Mouse (Mus musculus): Measurements from ENCODE around the gene Arhgdig. TPM values are rescaled to one million over a fixed set of nuclear protein-coding genes. Genes with fewer than 3 reads are reported as not detected.

Gene Arhgdig
- polyA plus RNA-seq (2015; fragmentation: Nextera tagmentation; extraction: Ambion mirVana): 6.4 TPM in 2 replicates

DNA sequence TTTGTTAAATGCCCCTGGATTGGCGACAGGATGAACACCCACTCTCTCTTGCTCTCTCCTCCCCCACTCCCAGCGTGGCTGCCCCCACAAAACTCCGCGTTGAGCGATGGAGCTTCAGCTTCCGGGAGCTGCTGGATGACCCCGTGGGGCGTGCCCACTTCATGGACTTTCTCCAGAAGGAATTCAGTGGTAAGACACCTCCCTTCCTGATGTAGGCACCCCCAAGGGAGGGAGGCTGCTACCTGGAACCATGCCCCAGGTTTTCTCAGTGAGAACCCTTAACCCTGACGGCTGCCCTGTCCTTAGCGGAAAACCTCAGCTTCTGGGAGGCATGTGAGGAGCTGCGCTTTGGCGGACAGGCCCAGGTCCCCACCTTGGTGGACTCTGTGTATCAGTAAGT, at the start of gene Arhgdig:
Gene Arhgdig, minus strand, starts transcription at position 101 of the 400 bp plus-strand sequence.
- Histone ChIP-seq H3K4me2 (replicated peaks; ENCODE audit: low read depth, low read length) (no peak within 1 kb of the TSS), H3K27me3 (ENCODE audit: insufficient read depth, low read length) (peaks cover 12% of the 10 kb centered on the region), H3K36me3 (ENCODE audit: insufficient read depth, low read length) (no peaks in the 10 kb centered on the region), H3K4me1 (ENCODE audit: insufficient read depth, low read length) (peaks cover 18% of the 10 kb centered on the region), H3K9ac (replicated peaks; ENCODE audit: low read length) (no peak within 1 kb of the TSS), H3K27ac (ENCODE audit: low read length) (no peak within 1 kb of the TSS), H3K9me3 (ENCODE audit: low read length) (no peaks in the 10 kb centered on the region), H3K4me3 (ENCODE audit: low read length) (no peak within 1 kb of the TSS)
- no peak for ATAC-seq (ENCODE audit: low FRiP score, low TSS enrichment)
- WGBS: 79% methylated on average over 12 of the region's 12 CpGs

DNA sequence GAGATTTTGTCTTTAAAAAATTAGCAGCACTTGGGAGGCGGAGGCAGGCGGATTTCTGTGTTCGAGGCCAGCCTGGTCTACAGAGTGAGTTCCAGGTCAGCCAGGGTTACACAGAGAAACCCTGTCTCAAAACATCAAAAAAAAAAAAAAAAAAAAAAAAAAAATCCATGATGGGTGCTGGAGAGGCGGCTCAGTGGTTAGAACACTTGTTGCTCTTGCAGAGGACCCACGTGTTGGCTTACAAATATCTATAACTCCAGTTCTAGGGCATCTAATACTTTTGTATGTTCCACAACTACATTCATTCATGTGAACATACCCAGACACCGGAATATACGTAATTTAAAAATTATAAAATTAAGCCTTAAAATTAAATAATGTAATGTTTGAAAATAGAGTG, 47.7 kb upstream of the Arhgdig start:
- H3K4me1 ChIP-seq (ENCODE audit: insufficient read depth, low read length): peaks cover 9% of the 10 kb centered on the region
- H3K36me3 ChIP-seq (ENCODE audit: insufficient read depth, low read length): peaks cover 32% of the 10 kb centered on the region
- 93% methylated on average over 7 of the region's 7 CpGs for WGBS
- no peaks in the 10 kb centered on the region for H3K9me3 ChIP-seq (ENCODE audit: low read length)
- H3K4me3 ChIP-seq (ENCODE audit: low read length): no peak overlapping the region
- no peak overlapping the region for H3K4me2 ChIP-seq (replicated peaks; ENCODE audit: low read depth, low read length)
- no peak for ATAC-seq (ENCODE audit: low FRiP score, low TSS enrichment)
- no peak overlapping the region for H3K27ac ChIP-seq (ENCODE audit: low read length)
- no peak overlapping the region for H3K9ac ChIP-seq (replicated peaks; ENCODE audit: low read length)
- no peaks in the 10 kb centered on the region for H3K27me3 ChIP-seq (ENCODE audit: insufficient read depth, low read length)

DNA sequence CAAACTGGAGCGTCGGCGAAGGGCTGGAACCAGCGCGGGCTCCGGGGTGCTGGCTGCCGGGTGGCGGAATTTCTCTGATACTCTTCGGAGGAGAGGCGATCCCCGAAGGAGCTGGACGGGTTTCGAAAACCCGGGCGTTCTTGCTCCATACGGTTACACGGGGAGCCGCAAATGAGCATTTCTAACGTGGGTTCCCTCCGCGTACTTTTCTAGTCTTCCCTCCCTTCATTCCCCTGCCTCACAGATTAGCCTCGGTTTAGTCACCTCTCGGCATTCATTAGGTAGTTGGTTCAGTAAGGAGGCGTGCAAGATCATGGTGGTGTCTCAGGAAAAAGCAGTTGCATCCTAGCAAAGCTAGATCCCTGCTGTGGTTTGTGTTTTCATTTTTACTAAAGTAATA, 45.8 kb upstream of the Arhgdig start:
- 1% methylated on average over 24 of the region's 24 CpGs for WGBS
- peak overlapping the region; percentile 68 for H3K4me2 ChIP-seq (replicated peaks; ENCODE audit: low read depth, low read length)
- H3K9ac ChIP-seq (replicated peaks; ENCODE audit: low read length): peak overlapping the region; percentile 100
- peaks cover 16% of the 10 kb centered on the region for H3K36me3 ChIP-seq (ENCODE audit: insufficient read depth, low read length)
- no peaks in the 10 kb centered on the region for H3K9me3 ChIP-seq (ENCODE audit: low read length)
- H3K4me1 ChIP-seq (ENCODE audit: insufficient read depth, low read length): peaks cover 9% of the 10 kb centered on the region
- peak overlapping the region; percentile 99 for H3K27ac ChIP-seq (ENCODE audit: low read length)
- H3K4me3 ChIP-seq (ENCODE audit: low read length): peak overlapping the region; percentile 99
- no peaks in the 10 kb centered on the region for H3K27me3 ChIP-seq (ENCODE audit: insufficient read depth, low read length)
- ATAC-seq (ENCODE audit: low FRiP score, low TSS enrichment): no peak; the same call in 1 of the 2 replicates

DNA sequence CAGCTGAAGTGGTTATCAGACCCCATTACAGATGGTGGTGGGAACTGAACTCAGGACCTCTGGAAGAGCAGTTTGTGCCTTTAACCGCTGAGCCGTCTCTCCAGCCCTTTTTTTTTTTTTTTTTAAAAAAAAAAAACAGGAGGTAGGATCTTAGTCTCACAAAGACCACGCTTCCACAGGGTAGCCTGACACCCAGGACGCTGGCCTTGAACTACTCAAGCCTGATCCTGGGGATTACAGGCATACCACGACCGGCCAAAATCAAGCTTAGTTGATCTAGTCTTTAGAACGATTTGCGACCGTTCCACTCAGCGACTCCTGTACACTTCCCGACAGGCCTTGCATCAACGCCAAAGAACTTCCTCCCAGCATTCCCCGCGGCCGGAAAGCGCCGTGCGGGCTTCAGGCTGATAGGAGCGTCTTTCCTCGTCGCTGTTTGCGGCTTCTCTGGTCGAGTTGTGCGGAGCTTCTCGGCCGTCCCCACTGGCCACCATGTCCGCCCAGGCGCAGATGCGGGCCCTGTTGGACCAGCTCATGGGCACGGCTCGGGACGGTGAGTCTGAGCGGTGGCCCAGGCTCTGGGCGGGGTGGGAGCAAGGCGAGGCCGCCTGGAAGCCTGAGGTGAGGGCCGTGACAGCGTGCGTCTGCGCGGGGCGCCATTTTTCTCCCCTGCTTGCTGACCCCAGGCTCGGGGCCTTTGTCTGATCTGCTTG, 45.1 kb upstream of the Arhgdig start, which contains the start of gene Luc7l:
Gene Luc7l, plus strand, starts transcription at position 358 of the 713 bp plus-strand sequence.
- H3K27me3 ChIP-seq (ENCODE audit: insufficient read depth, low read length): no peaks in the 10 kb centered on the region
- H3K36me3 ChIP-seq (ENCODE audit: insufficient read depth, low read length): peaks cover 10% of the 10 kb centered on the region
- ATAC-seq (ENCODE audit: low FRiP score, low TSS enrichment): peak; percentile 96
- under 1% methylated on average over 43 of the region's 43 CpGs for WGBS
- peak within 1 kb of the TSS; percentile 99 for H3K27ac ChIP-seq (ENCODE audit: low read length)
- no peaks in the 10 kb centered on the region for H3K9me3 ChIP-seq (ENCODE audit: low read length)
- peaks cover 9% of the 10 kb centered on the region for H3K4me1 ChIP-seq (ENCODE audit: insufficient read depth, low read length)
- H3K9ac ChIP-seq (replicated peaks; ENCODE audit: low read length): peak within 1 kb of the TSS; percentile 100
- peak within 1 kb of the TSS; percentile 99 for H3K4me3 ChIP-seq (ENCODE audit: low read length)
- peak within 1 kb of the TSS; percentile 68 for H3K4me2 ChIP-seq (replicated peaks; ENCODE audit: low read depth, low read length)

DNA sequence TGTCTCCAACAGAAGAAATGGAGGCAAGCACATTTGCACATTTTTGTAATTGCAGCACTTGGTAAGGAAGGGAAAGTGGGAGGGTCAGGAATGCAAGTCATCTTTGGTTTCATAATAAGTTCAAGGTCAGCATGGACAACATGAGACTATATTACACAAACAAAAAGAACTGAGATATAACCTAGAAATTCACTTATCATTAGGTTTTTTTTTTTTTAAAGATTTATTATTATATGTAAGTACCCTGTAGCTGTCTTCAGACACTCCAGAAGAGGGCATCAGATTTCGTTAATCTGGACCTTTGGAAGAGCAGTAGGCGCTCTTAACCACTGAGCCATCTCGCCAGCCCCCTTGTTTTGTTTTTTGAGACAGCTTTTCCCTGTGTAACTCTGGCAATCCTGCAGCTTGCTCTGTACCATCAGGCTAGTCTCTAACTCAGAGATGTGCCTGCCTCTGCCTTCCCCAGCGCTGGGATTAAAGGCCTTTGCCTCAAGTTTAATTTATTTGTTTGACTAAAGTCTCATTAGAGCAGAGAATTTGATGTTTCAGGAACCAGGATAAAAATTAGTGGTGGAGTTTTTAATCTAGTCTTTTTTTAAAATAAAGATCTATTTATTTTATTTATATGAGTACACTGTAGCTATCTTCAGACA, 44.4 kb upstream of the Arhgdig start:
- no peaks in the 10 kb centered on the region for H3K27me3 ChIP-seq (ENCODE audit: insufficient read depth, low read length)
- H3K9ac ChIP-seq (replicated peaks; ENCODE audit: low read length): no peak overlapping the region
- no peak for ATAC-seq (ENCODE audit: low FRiP score, low TSS enrichment)
- H3K36me3 ChIP-seq (ENCODE audit: insufficient read depth, low read length): peaks cover 7% of the 10 kb centered on the region
- H3K4me3 ChIP-seq (ENCODE audit: low read length): peak overlapping the region; percentile 99
- WGBS: 61% methylated on average over 4 of the region's 4 CpGs
- peak overlapping the region; percentile 68 for H3K4me2 ChIP-seq (replicated peaks; ENCODE audit: low read depth, low read length)
- H3K4me1 ChIP-seq (ENCODE audit: insufficient read depth, low read length): peaks cover 9% of the 10 kb centered on the region
- H3K9me3 ChIP-seq (ENCODE audit: low read length): no peaks in the 10 kb centered on the region
- H3K27ac ChIP-seq (ENCODE audit: low read length): peak overlapping the region; percentile 99; the same call in 1 of the 2 replicates

DNA sequence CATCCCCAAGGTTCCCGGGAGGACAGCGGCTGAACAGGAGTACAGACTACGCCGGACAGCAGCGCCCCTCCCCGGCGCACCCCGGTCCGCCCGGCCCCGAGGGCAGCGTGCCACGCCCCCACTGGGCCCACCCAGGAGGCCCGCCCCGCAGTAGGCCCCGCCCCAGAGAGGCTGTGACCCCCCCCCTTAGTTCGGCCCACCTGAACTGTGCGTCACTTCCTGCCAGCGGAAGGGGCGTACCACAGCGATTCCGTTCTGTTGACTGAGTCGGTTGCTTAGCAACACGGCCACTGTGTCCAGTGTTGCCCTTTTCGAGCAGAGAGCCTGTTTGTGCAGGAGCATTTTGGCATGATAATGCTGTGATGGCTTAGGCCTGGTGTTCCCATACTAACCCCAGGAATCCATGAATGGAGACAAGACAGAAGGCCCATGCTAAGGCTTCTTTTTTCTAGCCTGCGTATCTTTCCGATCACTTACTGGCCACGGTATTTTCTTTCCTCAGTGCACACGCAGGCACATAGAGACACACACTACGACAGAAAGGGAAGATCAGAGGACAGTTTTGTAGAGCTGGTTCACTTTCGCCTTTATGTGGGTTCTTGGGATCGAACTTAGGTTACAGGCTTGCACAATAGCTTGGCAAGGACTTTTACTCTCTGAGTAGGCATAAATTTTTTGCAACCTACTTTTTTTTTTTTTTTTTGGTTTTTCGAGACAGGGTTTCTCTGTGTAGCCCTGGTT, 36.7 kb upstream of the Arhgdig start, which contains the start of gene Fam234a:
Gene Fam234a, minus strand, starts transcription at position 142 of the 741 bp plus-strand sequence.
- peak; percentile 98 for ATAC-seq (ENCODE audit: low FRiP score, low TSS enrichment)
- Histone ChIP-seq H3K36me3 (ENCODE audit: insufficient read depth, low read length) (no peaks in the 10 kb centered on the region), H3K9ac (replicated peaks; ENCODE audit: low read length) (peak within 1 kb of the TSS; percentile 80), H3K4me1 (ENCODE audit: insufficient read depth, low read length) (peaks cover 12% of the 10 kb centered on the region), H3K4me2 (replicated peaks; ENCODE audit: low read depth, low read length) (peak within 1 kb of the TSS; percentile 81), H3K27me3 (ENCODE audit: insufficient read depth, low read length) (no peaks in the 10 kb centered on the region), H3K27ac (ENCODE audit: low read length) (peak within 1 kb of the TSS; percentile 86), H3K4me3 (ENCODE audit: low read length) (peak within 1 kb of the TSS; percentile 83), H3K9me3 (ENCODE audit: low read length) (no peaks in the 10 kb centered on the region)
- 13% methylated on average over 21 of the region's 33 CpGs for WGBS

DNA sequence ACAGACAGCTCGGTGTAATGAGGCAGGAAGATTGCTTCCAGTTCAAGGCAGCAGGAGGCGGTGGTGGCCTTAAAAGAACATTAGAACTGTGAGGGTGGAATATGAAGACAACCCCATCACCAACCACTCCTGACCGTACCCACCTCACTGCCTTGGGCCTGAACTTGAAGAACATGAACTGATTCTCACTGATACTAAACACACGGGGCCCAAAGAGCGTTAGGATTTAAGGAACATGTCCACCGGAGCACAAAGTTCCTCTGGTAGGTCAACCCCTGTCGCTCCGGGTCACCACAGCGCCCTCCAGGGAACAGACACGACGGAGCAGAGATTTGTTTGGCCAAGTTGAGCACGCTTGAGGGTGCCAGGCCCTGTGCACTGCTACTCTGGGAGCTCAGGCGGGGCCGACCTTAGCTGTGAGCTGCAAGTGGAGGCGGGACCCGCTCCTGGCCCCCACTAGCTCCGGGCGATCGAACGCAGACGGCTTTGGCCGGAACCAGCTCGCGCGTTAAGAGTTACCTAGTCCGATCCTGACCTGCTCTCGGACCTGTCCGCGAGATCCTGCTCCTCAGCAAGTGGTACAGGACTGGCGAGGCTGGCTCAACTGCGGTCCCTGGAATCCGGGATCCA, 36.0 kb upstream of the Arhgdig start:
- Histone ChIP-seq H3K27ac (ENCODE audit: low read length) (peak overlapping the region; percentile 86), H3K4me2 (replicated peaks; ENCODE audit: low read depth, low read length) (peak overlapping the region; percentile 81), H3K4me3 (ENCODE audit: low read length) (peak overlapping the region; percentile 83), H3K9me3 (ENCODE audit: low read length) (no peaks in the 10 kb centered on the region), H3K36me3 (ENCODE audit: insufficient read depth, low read length) (no peaks in the 10 kb centered on the region), H3K27me3 (ENCODE audit: insufficient read depth, low read length) (no peaks in the 10 kb centered on the region), H3K4me1 (ENCODE audit: insufficient read depth, low read length) (peaks cover 12% of the 10 kb centered on the region), H3K9ac (replicated peaks; ENCODE audit: low read length) (peak overlapping the region; percentile 80)
- ATAC-seq (ENCODE audit: low FRiP score, low TSS enrichment): peak; percentile 89
- under 1% methylated on average over 31 of the region's 32 CpGs for WGBS

DNA sequence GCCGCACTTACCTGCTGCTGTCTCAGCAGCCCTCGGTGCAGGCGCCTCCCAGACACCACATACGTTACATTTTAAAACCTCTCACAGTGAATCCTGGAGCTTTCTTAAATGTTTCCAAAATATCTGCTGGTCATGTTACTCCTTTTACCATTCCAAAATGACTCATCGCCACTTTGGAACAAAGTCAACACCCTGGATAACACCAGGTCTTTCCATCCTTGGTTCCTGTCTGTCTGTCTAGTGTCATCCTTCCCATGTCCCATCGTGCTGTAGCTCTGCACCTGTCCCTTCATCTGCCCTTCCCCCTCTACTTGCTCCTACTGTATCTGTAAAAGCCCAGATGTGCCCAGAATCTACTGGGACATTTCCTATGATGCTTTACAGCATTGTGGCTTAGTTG, 33.4 kb upstream of the Arhgdig start:
- no peak overlapping the region for H3K27ac ChIP-seq (ENCODE audit: low read length)
- no peak overlapping the region for H3K9ac ChIP-seq (replicated peaks; ENCODE audit: low read length)
- no peaks in the 10 kb centered on the region for H3K27me3 ChIP-seq (ENCODE audit: insufficient read depth, low read length)
- no peak overlapping the region for H3K4me3 ChIP-seq (ENCODE audit: low read length)
- no peaks in the 10 kb centered on the region for H3K36me3 ChIP-seq (ENCODE audit: insufficient read depth, low read length)
- H3K4me1 ChIP-seq (ENCODE audit: insufficient read depth, low read length): peaks cover 12% of the 10 kb centered on the region
- 77% methylated on average over 6 of the region's 6 CpGs for WGBS
- H3K4me2 ChIP-seq (replicated peaks; ENCODE audit: low read depth, low read length): no peak overlapping the region
- ATAC-seq (ENCODE audit: low FRiP score, low TSS enrichment): no peak
- H3K9me3 ChIP-seq (ENCODE audit: low read length): no peaks in the 10 kb centered on the region

DNA sequence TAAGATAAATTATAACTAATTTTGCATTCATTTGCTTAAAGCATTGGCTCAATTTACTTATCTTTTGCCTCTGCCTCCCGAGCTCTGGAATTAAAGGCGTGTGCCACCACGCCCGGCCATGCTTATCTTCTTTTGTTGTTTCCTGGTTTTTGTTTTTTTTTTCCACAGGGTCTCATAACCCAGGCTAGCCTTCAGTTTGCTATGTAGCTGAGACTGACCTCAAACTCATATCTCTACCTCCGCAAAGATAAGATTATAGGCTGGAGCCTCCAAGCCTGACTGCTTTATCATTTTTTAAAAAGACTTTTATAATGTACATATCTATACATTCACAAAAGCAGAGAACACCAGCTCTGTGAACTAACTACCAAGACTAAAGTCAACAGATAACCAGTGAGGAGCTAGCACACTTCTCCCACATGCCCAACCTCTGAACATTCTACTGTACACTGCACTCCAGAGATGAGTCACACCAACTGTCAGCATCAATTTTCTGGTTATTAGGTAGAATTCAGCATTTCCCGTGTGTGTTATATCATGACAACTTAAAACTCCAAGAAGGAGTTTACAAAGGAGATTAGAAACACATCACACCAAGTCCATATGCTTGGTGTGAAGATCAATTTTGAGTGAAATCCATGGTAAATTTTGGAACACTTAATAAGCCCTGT, 32.7 kb upstream of the Arhgdig start:
- ATAC-seq (ENCODE audit: low FRiP score, low TSS enrichment): no peak
- 74% methylated on average over 6 of the region's 6 CpGs for WGBS
- H3K4me3 ChIP-seq (ENCODE audit: low read length): no peak overlapping the region

More for the DNA sequence above, 32.7 kb upstream of the Arhgdig start:
- no peaks in the 10 kb centered on the region for H3K36me3 ChIP-seq (ENCODE audit: insufficient read depth, low read length)
- H3K9me3 ChIP-seq (ENCODE audit: low read length): no peaks in the 10 kb centered on the region
- no peak overlapping the region for H3K4me2 ChIP-seq (replicated peaks; ENCODE audit: low read depth, low read length)
- no peaks in the 10 kb centered on the region for H3K27me3 ChIP-seq (ENCODE audit: insufficient read depth, low read length)
- peaks cover 12% of the 10 kb centered on the region for H3K4me1 ChIP-seq (ENCODE audit: insufficient read depth, low read length)
- H3K9ac ChIP-seq (replicated peaks; ENCODE audit: low read length): no peak overlapping the region
- H3K27ac ChIP-seq (ENCODE audit: low read length): no peak overlapping the region

Measured in kidney, embryonic 16.5 days (tissue).